Mouse (Mus musculus): Measurements from ENCODE around the gene Gm28845. TPM values are rescaled to one million over a fixed set of nuclear protein-coding genes. Genes with fewer than 3 reads are reported as not detected.

The Gm28845 gene
- polyA plus RNA-seq, 1 experiment from 2014 or later: not detected

Other genes starting within 250 kb of the Gm28845 start
- 6.2 and 7.2 TPM in 2 replicates for gene Plekhm3, start 162.7 kb downstream of the Gm28845 start, polyA plus RNA-seq (2016; fragmentation: Nextera tagmentation; extraction: Ambion mirVana)
- gene Akr1cl, start 86.8 kb downstream of the Gm28845 start, polyA plus RNA-seq (2016; fragmentation: Nextera tagmentation; extraction: Ambion mirVana): 0.22 and 0.37 TPM in 2 replicates
- gene Cryge, start 68.4 kb downstream of the Gm28845 start, polyA plus RNA-seq (2016; fragmentation: Nextera tagmentation; extraction: Ambion mirVana): 2.0 and 2.9 TPM in 2 replicates
- gene Crygd, start 56.1 kb downstream of the Gm28845 start, polyA plus RNA-seq (2016; fragmentation: Nextera tagmentation; extraction: Ambion mirVana): not detected in 2 replicates
- gene Crygc, start 45.9 kb downstream of the Gm28845 start, polyA plus RNA-seq (2016; fragmentation: Nextera tagmentation; extraction: Ambion mirVana): 0.37 and 0.64 TPM in 2 replicates
- not detected in 2 replicates for gene Crygb, start 37.3 kb downstream of the Gm28845 start, polyA plus RNA-seq (2016; fragmentation: Nextera tagmentation; extraction: Ambion mirVana)
- not detected in 2 replicates for gene Cryga, start 16.2 kb downstream of the Gm28845 start, polyA plus RNA-seq (2016; fragmentation: Nextera tagmentation; extraction: Ambion mirVana)
- 0.14 and 0.25 TPM in 2 replicates for gene D630023F18Rik, start 3.7 kb upstream of the Gm28845 start, polyA plus RNA-seq (2016; fragmentation: Nextera tagmentation; extraction: Ambion mirVana)
- 245 and 249 TPM in 2 replicates for gene Idh1, start 66.9 kb upstream of the Gm28845 start, polyA plus RNA-seq (2016; fragmentation: Nextera tagmentation; extraction: Ambion mirVana)
- gene Pikfyve, start 67.1 kb upstream of the Gm28845 start, polyA plus RNA-seq (2016; fragmentation: Nextera tagmentation; extraction: Ambion mirVana): 13.1 and 16.3 TPM in 2 replicates
- 0.38 and 0.54 TPM in 2 replicates for gene Pth2r, start 162.5 kb upstream of the Gm28845 start, polyA plus RNA-seq (2016; fragmentation: Nextera tagmentation; extraction: Ambion mirVana)

Measured in forebrain, embryonic 10.5 days (tissue).